Mouse (Mus musculus): ENCODE measurements around the gene Pcmt1.

DNA sequence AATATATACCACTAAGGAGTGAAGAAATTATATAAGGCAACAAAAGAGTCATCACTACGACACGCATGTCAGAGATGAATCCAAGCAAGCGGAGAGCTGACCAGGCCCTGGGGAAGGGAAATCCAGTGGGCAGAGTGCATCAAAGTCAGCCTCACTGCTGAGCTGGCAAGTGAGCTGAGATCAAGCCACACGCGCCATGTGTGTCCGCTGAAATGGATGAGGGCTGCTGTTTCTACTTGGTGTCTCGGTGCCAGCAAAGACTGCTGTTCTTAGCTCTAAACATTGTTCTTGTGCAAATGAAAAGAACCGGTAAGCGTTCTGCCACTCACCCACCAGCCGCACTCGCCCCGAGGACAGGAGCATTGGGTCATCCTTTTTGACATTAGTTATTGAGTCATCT is 40.6 kb downstream of the Pcmt1 start:
- TF ChIP-seq CTCF (IDR thresholded peaks at IDR 0.05; ENCODE audit: low read depth, low read length) (no peak), POLR2A (IDR thresholded peaks at IDR 0.05; ENCODE audit: borderline replicate concordance, low read depth, low read length) (no peak)

Measured in bone marrow macrophage, adult 2 months (primary cell).